Mouse (Mus musculus) limb, embryonic 10.5 days (tissue): ENCODE measurements at regions not wholly inside any gene's neighbourhood (a gene's known extent, or its start where the extent isn't known, plus 50 kb on each side); places are given as distances from the start of the nearest gene placed in this dataset.
"Not testable (repeated sequence)": the region's sequence is repeated elsewhere in the genome, so short reads cannot be mapped to it uniquely, and the experiment has no call there.

Experiments used
- DNase-seq: peaks from one replicate; pipeline ENCODE4 v3.0.0-alpha.2; 2017; ENCODE audit warnings: low spot score
- H3K27ac ChIP-seq: fragments of 300-500 bp; sonication (generic); 2 replicates; pipeline ENCODE4 v1.5.1; 2016; ENCODE audit warnings: mild to moderate bottlenecking
- H3K27me3 ChIP-seq: fragments of 300-500 bp; sonication (generic); 2 replicates; pipeline ENCODE4 v1.6.1; 2016; ENCODE audit warnings: low read depth, mild to moderate bottlenecking; ENCODE audit not compliant: poor library complexity, severe bottlenecking
- H3K36me3 ChIP-seq: fragments of 300-500 bp; sonication (generic); 2 replicates; pipeline ENCODE4 v1.6.1; 2016; ENCODE audit warnings: mild to moderate bottlenecking, moderate library complexity
- H3K4me1 ChIP-seq: fragments of 300-500 bp; sonication (generic); 2 replicates; pipeline ENCODE4 v1.6.1; 2016
- H3K4me3 ChIP-seq: fragments of 300-500 bp; sonication (generic); 2 replicates; pipeline ENCODE4 v1.5.1; 2016; ENCODE audit warnings: mild to moderate bottlenecking, moderate library complexity
- H3K9me3 ChIP-seq: fragments of 300-500 bp; sonication (generic); replicated peaks from 2 replicates; pipeline ENCODE4 v1.6.1; 2016; ENCODE audit warnings: mild to moderate bottlenecking
- WGBS: fragments of 180-500 bp; shearing (Covaris S2); methylation state at CpG from one replicate; pipeline ENCODE4 v1.1.7; 2016; 5-methylcytosine and 5-hydroxymethylcytosine counted together

GRCm38 (mm10) chr6:117758516-117758915 lies 82.5 kb upstream of the Zfp637 start:
- not testable (repeated sequence) for H3K27me3 ChIP-seq, H3K4me1 ChIP-seq, H3K36me3 ChIP-seq, H3K27ac ChIP-seq, H3K4me3 ChIP-seq, H3K9me3 ChIP-seq
- peak; percentile 45 for DNase-seq
- WGBS, result 19% methylated on average over 6 of the region's 6 CpGs

GRCm38 (mm10) chr6:117771506-117771905 lies 69.5 kb upstream of the Zfp637 start:
- H3K27me3 ChIP-seq, result no peaks in the 10 kb centered on the region
- no peak for DNase-seq
- no peak overlapping the region for H3K27ac ChIP-seq
- no peaks in the 10 kb centered on the region for H3K36me3 ChIP-seq
- H3K4me1 ChIP-seq, result peaks cover 1% of the 10 kb centered on the region
- H3K9me3 ChIP-seq, result no peaks in the 10 kb centered on the region
- 88% methylated on average over 7 of the region's 7 CpGs for WGBS
- no peak overlapping the region for H3K4me3 ChIP-seq

DNA sequence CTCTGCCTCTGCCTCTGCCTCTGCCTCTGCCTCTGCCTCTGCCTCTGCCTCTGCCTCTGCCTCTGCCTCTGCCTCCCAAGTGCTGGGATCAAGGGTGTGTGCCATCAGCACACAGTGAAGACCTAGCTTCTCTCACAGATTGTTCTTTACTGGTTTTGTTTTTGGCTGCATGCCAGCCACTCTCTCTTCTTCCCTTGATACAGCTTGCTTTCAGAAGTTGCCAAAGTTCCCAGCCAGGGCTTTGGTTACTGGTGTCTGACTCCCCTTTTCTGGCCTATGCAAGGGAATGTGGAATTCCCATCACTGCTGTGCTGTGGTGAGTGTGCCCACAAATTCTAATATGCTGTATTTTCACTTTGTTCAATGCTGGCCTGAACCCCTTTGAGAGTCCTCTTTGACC lies 68.6 kb upstream of the Zfp637 start:
- H3K4me1 ChIP-seq, result peaks cover 10% of the 10 kb centered on the region
- no peak overlapping the region for H3K4me3 ChIP-seq
- no peak overlapping the region for H3K27ac ChIP-seq
- DNase-seq, result no peak
- H3K27me3 ChIP-seq, result no peaks in the 10 kb centered on the region
- H3K36me3 ChIP-seq, result no peaks in the 10 kb centered on the region
- no peaks in the 10 kb centered on the region for H3K9me3 ChIP-seq

DNA sequence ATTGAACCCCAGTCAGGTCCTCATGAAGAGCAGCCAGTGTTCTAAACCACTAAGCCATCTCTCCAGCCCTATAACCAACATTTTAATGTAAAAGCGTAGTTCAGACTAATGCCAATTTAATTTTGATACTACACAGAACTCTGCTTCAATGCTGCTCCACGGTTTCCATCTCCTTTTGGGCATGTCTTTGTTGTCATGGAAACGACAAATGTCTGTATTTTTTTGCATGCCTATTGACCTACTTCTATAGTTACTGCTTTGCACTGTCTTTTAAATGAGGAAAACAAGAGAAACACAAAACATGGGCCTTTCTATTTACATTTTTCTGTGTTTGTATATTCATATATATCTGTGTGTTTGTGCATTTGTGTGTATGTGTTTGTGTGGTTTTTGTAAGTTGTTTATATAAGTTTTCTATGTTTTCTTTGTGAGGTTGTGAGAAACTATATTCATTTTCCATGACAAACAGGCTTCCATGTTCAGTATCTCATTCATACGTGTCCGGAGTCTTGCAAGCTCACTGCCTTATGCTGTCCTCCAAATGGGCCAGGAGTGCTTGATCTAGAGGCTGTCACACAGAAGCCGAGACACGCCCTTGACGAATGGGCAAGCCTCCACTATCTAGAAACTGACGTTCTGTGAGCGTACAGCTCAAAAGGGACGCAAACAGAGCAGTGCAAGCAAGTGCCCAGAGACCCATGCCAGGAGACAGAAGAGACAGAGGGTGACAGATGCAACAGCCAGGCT lies 65.5 kb upstream of the Zfp637 start:
- H3K9me3 ChIP-seq, result no peaks in the 10 kb centered on the region
- no peaks in the 10 kb centered on the region for H3K36me3 ChIP-seq
- no peak for DNase-seq
- peaks cover 21% of the 10 kb centered on the region for H3K4me1 ChIP-seq
- H3K27ac ChIP-seq, result no peak overlapping the region
- H3K4me3 ChIP-seq, result no peak overlapping the region
- WGBS, result 78% methylated on average over 11 of the region's 11 CpGs
- no peaks in the 10 kb centered on the region for H3K27me3 ChIP-seq

- Histone ChIP-seq H3K36me3 (no peaks in the 10 kb centered on the region), H3K4me1 (peaks cover 21% of the 10 kb centered on the region), H3K27me3 (no peaks in the 10 kb centered on the region), H3K9me3 (no peaks in the 10 kb centered on the region), H3K4me3 (no peak overlapping the region), H3K27ac (0 out of 2 replicates have a peak overlapping the region, but pooled peaks have one; percentile 12)
- DNase-seq, result no peak
- 75% methylated on average over 2 of the region's 2 CpGs for WGBS
Observed at GRCm38 (mm10) chr6:117778027-117778426, 63.0 kb upstream of the Zfp637 start.

DNA sequence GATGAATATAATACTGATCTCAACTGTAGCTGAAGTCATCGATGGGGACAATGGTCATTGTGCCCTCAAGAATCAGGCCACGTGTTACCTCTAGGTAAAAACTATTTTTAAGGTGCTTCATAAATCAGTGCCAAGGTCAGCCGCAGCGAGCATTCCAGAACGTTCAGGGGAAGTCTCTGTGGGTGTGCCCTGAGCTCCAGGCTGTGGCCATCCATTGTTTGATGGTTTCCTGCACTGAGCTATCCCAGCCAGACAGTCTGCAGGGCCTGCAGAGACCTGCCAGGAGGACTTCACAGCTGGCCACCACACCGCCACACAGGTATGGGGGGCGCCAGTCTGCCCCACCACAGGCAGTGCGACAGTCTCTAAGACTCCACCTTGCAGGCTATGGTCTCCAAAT lies 62.5 kb upstream of the Zfp637 start:
- H3K9me3 ChIP-seq, result no peaks in the 10 kb centered on the region
- peaks cover 21% of the 10 kb centered on the region for H3K4me1 ChIP-seq
- no peak for DNase-seq
- H3K4me3 ChIP-seq, result no peak overlapping the region
- 76% methylated on average over 8 of the region's 8 CpGs for WGBS
- H3K27ac ChIP-seq, result no peak overlapping the region
- no peaks in the 10 kb centered on the region for H3K36me3 ChIP-seq
- H3K27me3 ChIP-seq, result no peaks in the 10 kb centered on the region

- Histone ChIP-seq H3K9me3 (no peaks in the 10 kb centered on the region), H3K4me1 (peaks cover 21% of the 10 kb centered on the region), H3K36me3 (no peaks in the 10 kb centered on the region), H3K4me3 (no peak overlapping the region), H3K27ac (no peak overlapping the region), H3K27me3 (no peaks in the 10 kb centered on the region)
- WGBS, result 87% methylated on average over 7 of the region's 7 CpGs
- no peak for DNase-seq
Observed at GRCm38 (mm10) chr6:117779020-117779419, 62.0 kb upstream of the Zfp637 start.

GRCm38 (mm10) chr6:117788580-117789540 lies 52.1 kb upstream of the Zfp637 start:
- WGBS, result 83% methylated on average over 12 of the region's 12 CpGs
- Histone ChIP-seq H3K27ac (no peak overlapping the region), H3K27me3 (no peaks in the 10 kb centered on the region), H3K9me3 (no peaks in the 10 kb centered on the region), H3K4me1 (no peaks in the 10 kb centered on the region), H3K36me3 (no peaks in the 10 kb centered on the region), H3K4me3 (no peak overlapping the region)
- DNase-seq, result no peak

DNA sequence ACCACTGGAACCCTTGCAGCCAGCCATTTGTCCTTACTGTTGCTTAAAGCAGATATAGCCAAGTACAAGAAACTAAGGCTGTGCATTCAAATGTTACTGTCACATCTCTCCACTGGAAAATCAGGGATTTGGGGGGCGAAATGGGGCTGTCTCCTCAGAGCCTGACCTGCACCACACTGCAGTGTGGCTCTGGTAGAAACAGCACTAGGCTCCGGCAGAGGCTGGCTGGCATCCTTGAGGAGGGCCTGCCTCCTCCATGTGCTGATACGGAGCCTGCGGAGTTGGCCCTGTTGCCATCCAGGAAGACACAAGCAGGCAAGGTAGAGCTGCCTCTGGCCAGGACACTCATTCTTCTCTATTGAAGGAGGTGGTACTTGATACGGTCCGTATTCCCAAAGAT lies 50.4 kb upstream of the Zfp637 start:
- Histone ChIP-seq H3K4me3 (no peak overlapping the region), H3K9me3 (no peaks in the 10 kb centered on the region), H3K4me1 (no peaks in the 10 kb centered on the region), H3K36me3 (no peaks in the 10 kb centered on the region), H3K27ac (no peak overlapping the region), H3K27me3 (no peaks in the 10 kb centered on the region)
- no peak for DNase-seq
- 91% methylated on average over 6 of the region's 6 CpGs for WGBS
